Mouse (Mus musculus): ENCODE data around the gene Ccnd1.

Gene Ccnd1

GRCm38 (mm10) chr7:144939344-144940002, at the start of gene Ccnd1:
TSS of gene Ccnd1 (minus strand) at chr7:144939925.
- DNase-seq (ENCODE audit: low spot score), result peak; percentile 91

GRCm38 (mm10) chr7:144988856-144989255, 49.1 kb upstream of the Ccnd1 start:
- no peak for DNase-seq (ENCODE audit: low spot score)

GRCm38 (mm10) chr7:144985100-144985499, 45.4 kb upstream of the Ccnd1 start:
- DNase-seq (ENCODE audit: low spot score), result no peak

- DNase-seq (ENCODE audit: low spot score), result no peak
These were observed 42.8 kb upstream of the Ccnd1 start for GRCm38 (mm10) chr7:144982358-144983110.

GRCm38 (mm10) chr7:144981426-144982079, 41.8 kb upstream of the Ccnd1 start:
- no peak for DNase-seq (ENCODE audit: low spot score)

GRCm38 (mm10) chr7:144979814-144980213, 40.1 kb upstream of the Ccnd1 start:
- no peak for DNase-seq (ENCODE audit: low spot score)

GRCm38 (mm10) chr7:144977121-144977520, 37.4 kb upstream of the Ccnd1 start:
- DNase-seq (ENCODE audit: low spot score), result peak; percentile 39

GRCm38 (mm10) chr7:144973461-144973860, 33.7 kb upstream of the Ccnd1 start:
- DNase-seq (ENCODE audit: low spot score), result no peak

GRCm38 (mm10) chr7:144971769-144972168, 32.0 kb upstream of the Ccnd1 start:
- DNase-seq (ENCODE audit: low spot score), result no peak

GRCm38 (mm10) chr7:144970997-144971768, 31.5 kb upstream of the Ccnd1 start:
- no peak for DNase-seq (ENCODE audit: low spot score)

- no peak for DNase-seq (ENCODE audit: low spot score)
These were observed 26.2 kb upstream of the Ccnd1 start for GRCm38 (mm10) chr7:144965893-144966292.

GRCm38 (mm10) chr7:144964316-144964715, 24.6 kb upstream of the Ccnd1 start:
- no peak for DNase-seq (ENCODE audit: low spot score)

- no peak for DNase-seq (ENCODE audit: low spot score)
These were observed 24.2 kb upstream of the Ccnd1 start for GRCm38 (mm10) chr7:144963911-144964310.

GRCm38 (mm10) chr7:144958509-144959395, 19.0 kb upstream of the Ccnd1 start:
- DNase-seq (ENCODE audit: low spot score), result no peak

GRCm38 (mm10) chr7:144943254-144943653, 3.5 kb upstream of the Ccnd1 start:
- peak; percentile 89 for DNase-seq (ENCODE audit: low spot score)

GRCm38 (mm10) chr7:144942744-144943135, 3.0 kb upstream of the Ccnd1 start:
- peak; percentile 74 for DNase-seq (ENCODE audit: low spot score)

GRCm38 (mm10) chr7:144942071-144942743, 2.5 kb upstream of the Ccnd1 start:
- peak; percentile 67 for DNase-seq (ENCODE audit: low spot score)

- peak; percentile 93 for DNase-seq (ENCODE audit: low spot score)
These were observed 1.6 kb upstream of the Ccnd1 start for GRCm38 (mm10) chr7:144941242-144941831.

- no peak for DNase-seq (ENCODE audit: low spot score)
These were observed 860 bp upstream of the Ccnd1 start for GRCm38 (mm10) chr7:144940585-144940984.

GRCm38 (mm10) chr7:144940003-144940571, 362 bp upstream of the Ccnd1 start:
- DNase-seq (ENCODE audit: low spot score), result no peak
